Comparison of ENCODE assay signal across 20 mouse cellular contexts in the genomic region with DNA sequence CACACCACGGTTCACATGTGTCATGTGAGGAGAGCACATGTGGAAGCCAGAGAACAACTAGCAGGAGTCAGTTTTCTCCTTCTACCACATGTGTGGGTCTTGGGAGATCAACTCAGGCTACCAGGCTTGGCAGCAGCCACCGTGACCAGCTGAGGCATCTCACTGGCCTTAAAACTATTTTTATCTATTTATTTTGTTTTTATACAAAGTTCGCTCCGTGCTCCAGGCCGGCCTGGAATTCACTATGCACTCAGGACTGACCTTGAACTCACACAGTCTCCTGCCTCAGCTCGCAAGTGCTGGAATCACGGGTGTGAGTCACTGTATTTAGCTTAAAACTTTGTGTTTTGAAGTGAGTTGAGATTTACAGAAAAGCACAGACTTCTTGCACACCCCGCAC. TPM values are rescaled to one million over a fixed set of nuclear protein-coding genes. Genes with fewer than 3 reads are reported as not detected.
DNase-seq lines count a peak whose midpoint lies in the region; ATAC-seq and TF ChIP-seq lines count a peak whose summit lies in the region.
"Had no signal": no experiment of that assay in that cellular context is flagged by ENCODE, and none has a peak within 500 bp of the region (broad histone marks: within the 10 kb centered on the region; RNA-seq: fewer than 3 reads in every experiment).

No protein-coding gene starts in this region.

- H3K36me3 ChIP-seq in intestine, embryonic 15.5 days = no peaks in the 10 kb centered on the region
- no peaks in the 10 kb centered on the region for H3K36me3 ChIP-seq in intestine, postnatal 0 days (ENCODE audit: control insufficient read depth, insufficient read depth)
- no peaks in the 10 kb centered on the region for H3K36me3 ChIP-seq in stomach, embryonic 14.5 days (ENCODE audit: control insufficient read depth, insufficient read depth, low read length)
- H3K36me3 ChIP-seq in stomach, postnatal 0 days (ENCODE audit: control insufficient read depth, insufficient read depth, low read length) = no peaks in the 10 kb centered on the region
- no peaks in the 10 kb centered on the region for H3K36me3 ChIP-seq in lung, embryonic 16.5 days (ENCODE audit: control insufficient read depth, insufficient read depth, low read length)
- H3K36me3 ChIP-seq: liver, embryonic 13.5 days had no signal

- TF ChIP-seq EP300 in stomach, postnatal 0 days (optimal IDR thresholded peaks at IDR 0.05) = no peak

- no peaks in the 10 kb centered on the region for H3K9me3 ChIP-seq in intestine, embryonic 15.5 days
- H3K9me3 ChIP-seq in intestine, postnatal 0 days (ENCODE audit: control insufficient read depth) = no peaks in the 10 kb centered on the region
- no peaks in the 10 kb centered on the region for H3K9me3 ChIP-seq in stomach, embryonic 14.5 days (ENCODE audit: control insufficient read depth, low read depth, low read length)
- no peaks in the 10 kb centered on the region for H3K9me3 ChIP-seq in stomach, postnatal 0 days (ENCODE audit: control insufficient read depth, low read length)
- no peaks in the 10 kb centered on the region for H3K9me3 ChIP-seq in lung, embryonic 16.5 days (ENCODE audit: control insufficient read depth, low read length)
- H3K9me3 ChIP-seq: liver, embryonic 13.5 days; neural tube, embryonic 12.5 days had no signal

- H3K27me3 ChIP-seq in intestine, embryonic 15.5 days (replicated peaks) = no peaks in the 10 kb centered on the region
- no peaks in the 10 kb centered on the region for H3K27me3 ChIP-seq in intestine, postnatal 0 days (replicated peaks; ENCODE audit: control insufficient read depth, insufficient read depth, low read length)
- no peaks in the 10 kb centered on the region for H3K27me3 ChIP-seq in stomach, embryonic 14.5 days (ENCODE audit: control insufficient read depth, insufficient read depth, low read length)
- H3K27me3 ChIP-seq in stomach, postnatal 0 days (ENCODE audit: control insufficient read depth, insufficient read depth, low read length) = no peaks in the 10 kb centered on the region
- H3K27me3 ChIP-seq in lung, embryonic 16.5 days (ENCODE audit: control insufficient read depth, insufficient read depth, low read depth, low read length) = no peaks in the 10 kb centered on the region
- H3K27me3 ChIP-seq: liver, embryonic 13.5 days; neural tube, embryonic 12.5 days had no signal

- no peak overlapping the region for H3K9ac ChIP-seq in intestine, embryonic 15.5 days
- no peak overlapping the region for H3K9ac ChIP-seq in intestine, postnatal 0 days (ENCODE audit: low read depth, low read length)
- no peak overlapping the region for H3K9ac ChIP-seq in stomach, embryonic 14.5 days (replicated peaks; ENCODE audit: low read depth, low read length)
- no peak overlapping the region for H3K9ac ChIP-seq in stomach, postnatal 0 days (ENCODE audit: low read length)
- H3K9ac ChIP-seq in lung, embryonic 16.5 days (ENCODE audit: low read length) = no peak overlapping the region
- H3K9ac ChIP-seq: hindbrain, embryonic 14.5 days; liver, embryonic 13.5 days; neural tube, embryonic 12.5 days had no signal

- no peak overlapping the region for H3K4me2 ChIP-seq in intestine, embryonic 15.5 days (replicated peaks)
- no peak overlapping the region for H3K4me2 ChIP-seq in intestine, postnatal 0 days (replicated peaks; ENCODE audit: low read depth)
- H3K4me2 ChIP-seq in stomach, embryonic 14.5 days (replicated peaks; ENCODE audit: low read depth, low read length) = no peak overlapping the region
- no peak overlapping the region for H3K4me2 ChIP-seq in stomach, postnatal 0 days (replicated peaks; ENCODE audit: low read depth)
- no peak overlapping the region for H3K4me2 ChIP-seq in lung, embryonic 16.5 days (ENCODE audit: low read depth, low read length)
- H3K4me2 ChIP-seq: hindbrain, embryonic 14.5 days; liver, embryonic 13.5 days; neural tube, embryonic 12.5 days had no signal

- no peak overlapping the region for H3K4me3 ChIP-seq in intestine, embryonic 15.5 days (replicated peaks)
- H3K4me3 ChIP-seq in intestine, postnatal 0 days (ENCODE audit: low read depth, low read length) = no peak overlapping the region
- no peak overlapping the region for H3K4me3 ChIP-seq in stomach, embryonic 14.5 days (ENCODE audit: low read depth, low read length)
- no peak overlapping the region for H3K4me3 ChIP-seq in stomach, postnatal 0 days (ENCODE audit: low read depth, low read length)
- H3K4me3 ChIP-seq in lung, embryonic 16.5 days (ENCODE audit: low read length) = no peak overlapping the region
- H3K4me3 ChIP-seq: liver, embryonic 13.5 days; neural tube, embryonic 12.5 days had no signal

- peak; percentile 47; the same call in 1 of the 2 replicates for ATAC-seq in intestine, embryonic 15.5 days
- no peak for ATAC-seq in intestine, postnatal 0 days
- peak; percentile 35; the same call in 1 of the 2 replicates for ATAC-seq in stomach, embryonic 14.5 days (ENCODE audit: insufficient number of reproducible peaks, insufficient read depth, low FRiP score, low read depth)
- ATAC-seq in stomach, postnatal 0 days (ENCODE audit: low FRiP score, low TSS enrichment) = no peak
- peak; percentile 53 for ATAC-seq in lung, embryonic 16.5 days (ENCODE audit: low read depth)
- ATAC-seq: activated CD4-positive, CD25-positive, alpha-beta regulatory T cell, adult 4 months; forebrain, embryonic 14.5 days had no signal

- 44% methylated on average over 8 of the region's 8 CpGs for WGBS in intestine, embryonic 15.5 days
- WGBS in intestine, postnatal 0 days = 47% methylated on average over 8 of the region's 8 CpGs
- WGBS in stomach, embryonic 14.5 days = 48% methylated on average over 8 of the region's 8 CpGs
- WGBS in stomach, postnatal 0 days = 53% methylated on average over 8 of the region's 8 CpGs
- WGBS in lung, embryonic 16.5 days = 47% methylated on average over 8 of the region's 8 CpGs

- no peak for DNase-seq in stomach, postnatal 0 days (ENCODE audit: low spot score)
- peak; percentile 60 for DNase-seq in testis, postnatal 14 days (ENCODE audit: low spot score)
- DNase-seq in embryo, embryonic 10 days (ENCODE audit: low spot score) = no peak
- no peak for DNase-seq in right cerebral cortex, adult 18-20 months
- DNase-seq: cerebellum, postnatal 10 days; heart, adult 18-20 months; heart, postnatal 10 days; layer of hippocampus, postnatal 36 days; left cerebral cortex, postnatal 4 days; liver, embryonic 13.5 days; retina, postnatal 1 day; spleen, adult 18-20 months had no signal

- H3K4me1 ChIP-seq in intestine, embryonic 15.5 days (replicated peaks) = 0 out of 2 replicates have a peak, but pooled peaks cover 4% of the 10 kb centered on the region
- H3K4me1 ChIP-seq in intestine, postnatal 0 days (replicated peaks; ENCODE audit: control insufficient read depth, insufficient read depth, low read length) = no peaks in the 10 kb centered on the region
- H3K4me1 ChIP-seq in stomach, embryonic 14.5 days (ENCODE audit: control insufficient read depth, insufficient read depth, low read length) = peaks cover 6% of the 10 kb centered on the region; the same call in 1 of the 2 replicates
- no peaks in the 10 kb centered on the region for H3K4me1 ChIP-seq in stomach, postnatal 0 days (replicated peaks; ENCODE audit: control insufficient read depth, insufficient read depth)
- peaks cover 14% of the 10 kb centered on the region for H3K4me1 ChIP-seq in lung, embryonic 16.5 days (replicated peaks; ENCODE audit: control insufficient read depth, insufficient read depth, low read length)
- H3K4me1 ChIP-seq: liver, embryonic 13.5 days; neural tube, embryonic 12.5 days had no signal

- no peak overlapping the region for H3K27ac ChIP-seq in intestine, embryonic 15.5 days
- no peak overlapping the region for H3K27ac ChIP-seq in intestine, postnatal 0 days (ENCODE audit: low read depth, low read length)
- H3K27ac ChIP-seq in stomach, embryonic 14.5 days (ENCODE audit: low read length) = 0 out of 2 replicates have a peak overlapping the region, but pooled peaks have one; percentile 21
- no peak overlapping the region for H3K27ac ChIP-seq in stomach, postnatal 0 days (replicated peaks)
- H3K27ac ChIP-seq in lung, embryonic 16.5 days (ENCODE audit: low read length) = peak overlapping the region; percentile 65; the same call in 1 of the 2 replicates
- H3K27ac ChIP-seq: hindbrain, embryonic 14.5 days; liver, embryonic 13.5 days; neural tube, embryonic 12.5 days had no signal

- no peak for TF ChIP-seq CTCF in intestine, postnatal 0 days (IDR thresholded peaks at IDR 0.05; ENCODE audit: low read depth)
- TF ChIP-seq CTCF in stomach, postnatal 0 days (IDR thresholded peaks at IDR 0.05; ENCODE audit: low read depth) = no peak

RNA-seq across cellular contexts. Expression of a gene that starts 38.6 kb away (rescaled TPM):
- 1.6 and 1.7 TPM in 2 replicates for polyA plus RNA-seq in intestine, embryonic 15.5 days (2015; fragmentation: Nextera tagmentation; extraction: Ambion mirVana)
- polyA plus RNA-seq in intestine, postnatal 0 days (2015; fragmentation: Nextera tagmentation; extraction: Ambion mirVana) = 2.6 and 3.2 TPM in 2 replicates
- polyA plus RNA-seq in stomach, embryonic 14.5 days (2014; fragmentation: Nextera tagmentation; extraction: Ambion mirVana) = 1.9 and 2.2 TPM in 2 replicates
- 0.79 and 0.96 TPM in 2 replicates for polyA plus RNA-seq in stomach, postnatal 0 days (2015; fragmentation: Nextera tagmentation; extraction: Ambion mirVana)
- polyA plus RNA-seq in lung, embryonic 16.5 days (2015; fragmentation: Nextera tagmentation; extraction: Ambion mirVana) = 4.1 and 4.6 TPM in 2 replicates

RNA-seq across cellular contexts. Expression of a gene that starts 45.1 kb away (rescaled TPM):
- 0.33 and 0.36 TPM in 2 replicates for polyA plus RNA-seq in intestine, embryonic 15.5 days (2015; fragmentation: Nextera tagmentation; extraction: Ambion mirVana)
- polyA plus RNA-seq in intestine, postnatal 0 days (2015; fragmentation: Nextera tagmentation; extraction: Ambion mirVana) = 0.39 and 0.59 TPM in 2 replicates
- 0.94 and 1.4 TPM in 2 replicates for polyA plus RNA-seq in stomach, embryonic 14.5 days (2014; fragmentation: Nextera tagmentation; extraction: Ambion mirVana)
- 0.63 and 0.73 TPM in 2 replicates for polyA plus RNA-seq in stomach, postnatal 0 days (2015; fragmentation: Nextera tagmentation; extraction: Ambion mirVana)
- 0.34 and 0.55 TPM in 2 replicates for polyA plus RNA-seq in lung, embryonic 16.5 days (2015; fragmentation: Nextera tagmentation; extraction: Ambion mirVana)

Comparison
In these comparisons a context has a peak if more than half of its experiments do, and no peak if none do; other contexts are left out.
1. ATAC-seq: peak in intestine, embryonic 15.5 days (single experiment), stomach, embryonic 14.5 days (single experiment) and lung, embryonic 16.5 days (single experiment); none in intestine, postnatal 0 days (single experiment) and stomach, postnatal 0 days (single experiment).
2. H3K27ac ChIP-seq: peak in stomach, embryonic 14.5 days (single experiment) and lung, embryonic 16.5 days (single experiment); none in intestine, embryonic 15.5 days (single experiment), intestine, postnatal 0 days (single experiment) and stomach, postnatal 0 days (single experiment).